Mouse (Mus musculus) ES-E14 (cell line): ENCODE results near the gene Dapk2.

Experiments used
- HCFC1 ChIP-seq: IDR thresholded peaks from 2 replicates; pipeline ENCODE4 v1.6.1; 2012; ENCODE audit warnings: low read length, inconsistent platforms, borderline replicate concordance; ENCODE audit not compliant: insufficient read depth
- ZNF384 ChIP-seq: IDR thresholded peaks from 2 replicates; pipeline ENCODE4 v1.6.1; 2012; ENCODE audit warnings: low read depth, low read length, inconsistent platforms

DNA sequence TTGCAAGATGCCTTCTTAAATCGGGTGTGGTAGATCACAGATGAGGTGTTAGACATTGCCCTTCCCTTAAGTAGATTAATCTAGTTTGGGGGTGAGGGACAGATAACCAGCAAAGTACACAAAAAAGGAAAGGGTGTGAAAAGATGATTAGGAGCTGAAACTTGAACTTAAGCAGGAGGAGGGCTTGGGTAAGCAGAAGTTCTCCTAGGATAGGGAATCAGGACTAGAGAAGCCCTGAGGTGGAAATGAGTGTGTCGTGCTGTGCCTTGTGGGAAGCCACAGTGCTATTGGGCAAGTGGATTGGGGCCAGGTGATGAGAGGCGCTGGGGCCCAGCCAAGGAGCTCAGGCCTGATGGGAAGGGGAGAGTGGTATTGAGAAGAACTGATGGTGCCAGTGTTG lies 36.0 kb downstream of the Dapk2 start:
- TF ChIP-seq HCFC1 (no peak), ZNF384 (no peak)
